Mouse (Mus musculus) ES-Bruce4 (cell line): ENCODE data around the gene Trim63.

Experiments
- CTCF ChIP-seq: IDR thresholded peaks from one replicate; pipeline ENCODE4 v1.8.1; 2011; ENCODE audit warnings: low read depth, low read length
- EP300 ChIP-seq: IDR thresholded peaks from 2 replicates; pipeline ENCODE4 v1.6.1; 2011; ENCODE audit warnings: low read depth, low read length; ENCODE audit not compliant: insufficient read depth
- POLR2A ChIP-seq: IDR thresholded peaks from one replicate; pipeline ENCODE4 v1.8.1; 2011; ENCODE audit warnings: low read length; ENCODE audit not compliant: insufficient read depth

DNA sequence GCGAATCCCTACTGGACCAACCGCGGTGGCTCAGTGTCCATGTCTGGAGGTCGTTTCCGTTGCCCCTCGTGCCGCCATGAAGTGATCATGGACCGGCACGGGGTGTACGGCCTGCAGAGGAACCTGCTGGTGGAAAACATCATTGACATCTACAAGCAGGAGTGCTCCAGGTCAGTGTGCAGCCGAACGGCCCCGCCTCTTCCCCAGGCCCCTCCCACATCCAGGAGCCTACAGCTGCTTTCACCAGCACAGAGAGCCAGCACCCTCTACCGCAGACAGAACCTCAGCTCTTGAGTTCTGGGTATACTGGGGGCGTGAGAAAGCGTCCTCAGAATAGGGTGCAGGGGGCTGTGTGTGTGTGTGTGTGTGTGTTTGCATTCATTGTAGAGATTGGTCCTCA, 1.5 kb downstream of the Trim63 start:
- TF ChIP-seq CTCF, result peak; percentile 20
- no peak for TF ChIP-seq POLR2A
- no peak for TF ChIP-seq EP300
